9 mouse cellular contexts compared by ENCODE assay signal in genomic region chr7:6430342-6430741, GRCm38 (mm10). TPM values are rescaled to one million over a fixed set of nuclear protein-coding genes. Genes with fewer than 3 reads are reported as not detected.
DNase-seq lines count a peak whose midpoint lies in the region; TF ChIP-seq lines count a peak whose summit lies in the region.
"Had no signal": no experiment of that assay in that cellular context is flagged by ENCODE, and none has a peak within 500 bp of the region (broad histone marks: within the 10 kb centered on the region; RNA-seq: fewer than 3 reads in every experiment).

No protein-coding gene starts in this region.

- H3K9ac ChIP-seq in heart, adult 2 months (ENCODE audit: low read depth, low read length): no peak overlapping the region
- H3K9ac ChIP-seq: limb, embryonic 12.5 days had no signal

- H3K79me2 ChIP-seq in heart, adult 2 months (replicated peaks; ENCODE audit: control insufficient read depth, insufficient read depth, low read length): no peaks in the 10 kb centered on the region

- intact Hi-C loops in heart, adult 2 months (cut with DNase I): loop anchor here (1.0 to 10.0 kb wide), 3 partner anchors 71 to 487 kb away; partner anchors contain the start of gene Zim1
- intact Hi-C loops in left cerebral cortex, postnatal 14 days (cut with DNase I): loop anchor here (5.0 to 10.0 kb wide), 4 partner anchors 68 to 864 kb away; partner anchors contain the start of genes Zfp78 and Zim1

- no peak overlapping the region for H3K4me3 ChIP-seq in heart, adult 2 months
- no peak overlapping the region for H3K4me3 ChIP-seq in embryonic facial prominence, embryonic 10.5 days
- H3K4me3 ChIP-seq: limb, embryonic 12.5 days had no signal

- H3K9me3 ChIP-seq in embryonic facial prominence, embryonic 10.5 days: peaks cover 20% of the 10 kb centered on the region

- WGBS in heart, adult 2 months: 15% methylated on average over 2 of the region's 2 CpGs
- 49% methylated on average over 2 of the region's 2 CpGs for WGBS in embryonic facial prominence, embryonic 10.5 days

- TF ChIP-seq EP300 in heart, adult 2 months (IDR thresholded peaks at IDR 0.05; ENCODE audit: insufficient read depth, low read depth, low read length): no peak

- no peak overlapping the region for H3K27ac ChIP-seq in heart, adult 2 months
- no peak overlapping the region for H3K27ac ChIP-seq in embryonic facial prominence, embryonic 10.5 days (replicated peaks)
- H3K27ac ChIP-seq: limb, embryonic 12.5 days had no signal

- TF ChIP-seq CTCF in heart, adult 2 months (IDR thresholded peaks at IDR 0.05): peak; percentile 73

- no peaks in the 10 kb centered on the region for H3K27me3 ChIP-seq in heart, adult 2 months (ENCODE audit: control insufficient read depth, insufficient read depth, low read length)
- H3K27me3 ChIP-seq in embryonic facial prominence, embryonic 10.5 days (replicated peaks; ENCODE audit: low read depth, poor library complexity, severe bottlenecking): no peaks in the 10 kb centered on the region
- H3K27me3 ChIP-seq: limb, embryonic 12.5 days had no signal

- no peaks in the 10 kb centered on the region for H3K36me3 ChIP-seq in heart, adult 2 months (ENCODE audit: control insufficient read depth, insufficient read depth, low read length)
- no peaks in the 10 kb centered on the region for H3K36me3 ChIP-seq in embryonic facial prominence, embryonic 10.5 days (replicated peaks)
- H3K36me3 ChIP-seq: limb, embryonic 12.5 days had no signal

- TF ChIP-seq POLR2A in heart, adult 2 months (IDR thresholded peaks at IDR 0.05; ENCODE audit: insufficient read depth, low read depth, low read length): no peak

- H3K4me1 ChIP-seq in heart, adult 2 months (ENCODE audit: control insufficient read depth, insufficient read depth, low read length): no peaks in the 10 kb centered on the region
- peaks cover 4% of the 10 kb centered on the region for H3K4me1 ChIP-seq in embryonic facial prominence, embryonic 10.5 days
- H3K4me1 ChIP-seq: limb, embryonic 12.5 days had no signal

- DNase-seq in heart, adult 2 months: peak in 1 of 2 experiments; percentile 35
- no peak for DNase-seq in heart, adult 9 months (ENCODE audit: low spot score in 2 of 2)
- DNase-seq in urinary bladder, postnatal 25 days (ENCODE audit: low spot score): peak; percentile 11
- DNase-seq in urinary bladder, postnatal 14 days (ENCODE audit: low spot score): no peak
- peak; percentile 30 for DNase-seq in embryonic facial prominence, embryonic 10.5 days (ENCODE audit: low spot score)
- DNase-seq in lung, postnatal 36 days: peak; percentile 42
- DNase-seq in left cerebral cortex, postnatal 14 days (ENCODE audit: low spot score in 2 of 2): no peak
- no peak for DNase-seq in ovary, postnatal 14 days (ENCODE audit: low spot score)

RNA-seq across cellular contexts. Expression of gene Olfr1344, which starts 8.1 kb away (rescaled TPM):
- total RNA-seq in heart, adult 2 months (2021): not detected
- polyA plus RNA-seq in heart, adult 2 months (2012; rRNA removed): 0.15 TPM in 1 of 2 replicates, not detected in the other
- polyA plus RNA-seq in embryonic facial prominence, embryonic 10.5 days (2016; fragmentation: Nextera tagmentation; extraction: Ambion mirVana): not detected in 2 replicates
- total RNA-seq in left cerebral cortex, postnatal 14 days (2021): 1 to 10 TPM in 1 of 2 experiments, under 1 TPM in 1; 0.97 to 2.0 TPM
- polyA plus RNA-seq: limb, embryonic 12.5 days had no signal

RNA-seq across cellular contexts. Expression of gene Gm20715, which starts 20.3 kb away (rescaled TPM):
- total RNA-seq in heart, adult 2 months (2021): not detected
- polyA plus RNA-seq in heart, adult 2 months (2012; rRNA removed): not detected in 2 replicates
- not detected in 2 replicates for polyA plus RNA-seq in embryonic facial prominence, embryonic 10.5 days (2016; fragmentation: Nextera tagmentation; extraction: Ambion mirVana)
- total RNA-seq in left cerebral cortex, postnatal 14 days (2021): under 1 TPM in 1 of 2 experiments, not detected in 1; 0.37 TPM
- polyA plus RNA-seq: limb, embryonic 12.5 days had no signal

RNA-seq across cellular contexts. Expression of gene Olfr1336, which starts 25.6 kb away (rescaled TPM):
- not detected for total RNA-seq in heart, adult 2 months (2021)
- not detected in 2 replicates for polyA plus RNA-seq in heart, adult 2 months (2012; rRNA removed)
- not detected in 2 replicates for polyA plus RNA-seq in embryonic facial prominence, embryonic 10.5 days (2016; fragmentation: Nextera tagmentation; extraction: Ambion mirVana)
- not detected for total RNA-seq in left cerebral cortex, postnatal 14 days (2021)
- polyA plus RNA-seq: limb, embryonic 12.5 days had no signal

RNA-seq across cellular contexts. Expression of gene Smim17, which starts 31.8 kb away (rescaled TPM):
- total RNA-seq in heart, adult 2 months (2021): not detected
- polyA plus RNA-seq in heart, adult 2 months (2012; rRNA removed): not detected in 2 replicates
- 0.40 and 0.42 TPM in 2 replicates for polyA plus RNA-seq in embryonic facial prominence, embryonic 10.5 days (2016; fragmentation: Nextera tagmentation; extraction: Ambion mirVana)
- total RNA-seq in left cerebral cortex, postnatal 14 days (2021): 10 to 100 TPM; 15.7 to 17.9 TPM

RNA-seq across cellular contexts. Expression of gene Olfr1346, which starts 36.6 kb away (rescaled TPM):
- total RNA-seq in heart, adult 2 months (2021): not detected
- polyA plus RNA-seq in heart, adult 2 months (2012; rRNA removed): not detected in 2 replicates
- not detected in 2 replicates for polyA plus RNA-seq in embryonic facial prominence, embryonic 10.5 days (2016; fragmentation: Nextera tagmentation; extraction: Ambion mirVana)
- total RNA-seq in left cerebral cortex, postnatal 14 days (2021): not detected
- polyA plus RNA-seq: limb, embryonic 12.5 days had no signal

Comparison
In these comparisons a context has a peak if more than half of its experiments do, and no peak if none do; other contexts are left out.
1. DNase-seq: peak in urinary bladder, postnatal 25 days (single experiment), embryonic facial prominence, embryonic 10.5 days (single experiment) and lung, postnatal 36 days (single experiment); none in heart, adult 9 months (0 of 2), urinary bladder, postnatal 14 days (single experiment), left cerebral cortex, postnatal 14 days (0 of 2) and ovary, postnatal 14 days (single experiment).